Mouse (Mus musculus) lung, adult 18-20 months (tissue): Measurements from ENCODE around the gene Rnf217.

ENCODE experiments used
- DNase-seq, 2 experiments: peaks; one replicate each; pipeline ENCODE4 v3.0.0; 2022; ENCODE audit warnings: mixed read lengths in 2 of 2

The Rnf217 gene

DNA sequence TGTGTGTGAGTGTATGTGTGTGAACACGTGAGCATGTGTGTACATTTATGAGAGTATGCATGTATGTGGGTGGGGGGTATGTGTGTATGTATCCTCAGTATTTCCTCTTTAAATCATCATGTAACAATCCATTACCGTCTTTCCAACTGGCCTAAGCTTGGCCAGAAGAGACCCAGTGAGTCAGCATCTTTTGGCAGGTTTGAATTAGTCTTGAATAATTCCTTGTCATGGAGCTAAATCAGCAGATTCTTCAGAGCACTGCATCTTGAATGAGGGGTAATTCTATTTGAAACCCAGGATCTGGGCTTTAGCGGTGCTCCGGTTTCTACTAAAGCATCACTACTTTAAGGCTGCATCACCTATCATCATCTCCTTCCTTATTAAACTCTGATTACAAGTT is 55.7 kb downstream of the Rnf217 start:
- DNase-seq, result no peak

DNA sequence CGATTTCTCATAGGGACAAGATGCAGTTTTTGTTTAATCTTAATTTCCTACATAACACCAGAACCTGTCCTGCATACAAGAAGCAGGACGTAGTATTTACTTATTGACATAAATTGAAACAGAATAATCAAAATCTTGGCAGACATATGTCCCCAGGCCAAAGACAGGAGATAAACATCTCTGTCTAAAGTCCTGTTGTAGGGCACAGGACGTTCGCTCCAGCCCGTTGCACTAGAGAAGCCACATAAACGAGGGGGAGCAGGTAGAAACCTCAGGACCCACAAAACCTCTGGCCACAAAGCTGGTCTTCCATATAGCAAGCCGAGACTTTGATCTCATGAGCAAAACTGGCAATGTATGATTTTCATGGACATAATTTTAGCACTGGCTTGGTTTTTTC is 57.1 kb downstream of the Rnf217 start:
- no peak for DNase-seq

DNA sequence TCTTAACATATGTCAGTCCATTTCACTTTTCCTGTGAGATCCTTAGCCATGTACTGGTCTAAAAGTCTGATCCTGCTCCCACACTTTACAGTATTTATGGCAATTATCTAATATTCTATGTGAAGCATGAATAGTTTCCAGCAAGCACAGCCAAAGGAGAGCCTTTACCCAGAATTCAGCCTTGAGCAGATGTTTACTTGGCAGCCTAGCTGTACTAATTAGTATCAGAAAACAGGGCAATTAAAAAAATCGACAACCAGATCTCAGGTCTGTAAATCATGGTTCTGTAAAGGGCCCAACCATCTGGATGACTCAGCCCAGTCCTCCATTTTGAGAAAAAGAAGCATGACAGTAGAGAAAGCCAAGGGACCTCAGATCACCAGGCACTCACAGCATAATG is 57.6 kb downstream of the Rnf217 start:
- DNase-seq, result no peak

DNA sequence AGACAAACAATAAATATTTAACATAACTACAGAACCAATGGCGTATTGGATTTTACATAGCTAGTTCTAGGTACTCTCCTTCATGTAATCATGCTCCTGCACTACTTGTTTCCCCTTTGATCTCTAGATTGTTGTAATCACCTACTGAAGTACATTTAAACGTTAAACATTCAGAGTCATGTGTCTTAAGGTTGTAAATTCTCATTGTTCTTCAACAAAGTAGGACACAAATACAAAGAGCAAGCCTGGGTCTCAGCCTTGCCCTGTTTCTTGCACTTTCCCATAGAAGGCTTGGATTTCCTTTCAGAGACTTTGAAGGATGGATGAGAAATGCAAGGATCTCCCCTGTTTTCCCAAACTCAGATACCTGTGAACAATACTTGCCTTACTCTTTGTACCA is 61.8 kb downstream of the Rnf217 start:
- DNase-seq, result no peak

DNA sequence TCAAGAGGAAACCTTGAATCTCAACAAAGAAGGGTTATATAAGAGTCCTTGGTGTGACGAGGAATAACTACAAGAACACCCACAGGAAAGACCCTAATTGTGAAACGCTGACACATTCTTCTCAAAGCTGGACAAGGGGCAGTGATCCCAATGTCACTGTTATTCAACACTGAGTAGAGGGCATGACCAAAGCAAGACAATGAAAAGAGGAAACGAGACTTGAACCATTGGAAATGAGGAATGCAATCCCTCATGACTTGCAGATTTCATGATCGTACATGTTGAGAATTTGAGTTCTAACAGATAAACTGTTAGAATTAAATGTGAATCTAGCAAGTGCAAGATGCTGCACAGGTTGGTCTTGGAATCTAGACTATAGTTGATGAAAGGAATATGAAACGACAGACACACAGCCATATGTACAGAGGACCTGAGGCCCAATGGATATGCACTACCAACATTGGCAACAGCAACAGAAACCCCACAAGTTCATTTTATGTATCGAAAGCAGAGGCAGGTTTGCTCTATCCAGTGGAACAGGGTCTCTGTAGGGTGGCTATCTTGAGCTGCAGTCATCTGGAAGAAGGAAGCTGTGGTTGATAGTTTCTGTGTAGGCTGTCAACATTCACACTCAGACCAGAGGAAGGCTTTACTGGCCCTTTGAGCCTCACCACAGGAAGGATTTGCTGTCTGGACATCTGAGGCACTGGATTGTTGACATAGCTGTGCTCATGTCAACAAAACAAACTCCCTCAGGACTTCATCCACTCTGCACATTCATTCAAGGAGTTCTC is 64.6 kb downstream of the Rnf217 start:
- no peak for DNase-seq

DNA sequence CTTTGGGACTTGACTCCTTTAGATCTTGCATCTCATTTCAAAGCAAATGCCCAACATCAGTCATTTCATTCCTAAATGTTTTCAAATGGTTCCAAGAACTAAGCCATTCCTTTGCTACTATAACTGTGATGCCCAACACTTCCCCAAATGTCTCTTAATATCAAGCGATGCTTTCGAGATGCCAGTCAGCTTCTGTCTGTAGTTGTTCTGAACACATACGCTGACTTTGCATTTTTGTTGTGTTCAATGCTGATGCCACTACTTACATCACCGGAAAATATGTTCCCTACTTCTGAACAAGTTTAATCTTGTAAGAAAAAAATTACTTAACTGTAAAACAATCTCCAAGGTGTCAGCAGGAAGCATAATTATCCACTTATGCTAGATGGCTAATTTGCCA is 68.5 kb downstream of the Rnf217 start:
- no peak for DNase-seq

DNA sequence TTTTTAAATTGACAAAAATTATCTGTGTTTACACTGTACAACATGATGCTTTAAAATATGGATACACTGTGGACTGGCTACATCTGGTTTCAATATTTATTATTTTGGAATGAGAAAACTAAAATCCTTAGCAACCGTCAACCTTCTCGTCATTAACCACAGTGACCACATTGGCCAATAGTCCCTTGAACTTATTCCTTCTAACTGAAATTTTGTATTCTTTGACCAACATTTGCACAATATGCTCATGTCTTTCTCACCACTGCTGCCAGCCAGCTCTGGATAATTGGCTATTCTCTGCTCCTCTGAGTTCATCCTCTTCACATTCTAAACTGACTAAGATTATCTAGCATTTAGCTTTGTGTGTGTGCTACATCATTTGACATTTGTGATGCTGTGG is 69.6 kb downstream of the Rnf217 start:
- DNase-seq, result no peak

DNA sequence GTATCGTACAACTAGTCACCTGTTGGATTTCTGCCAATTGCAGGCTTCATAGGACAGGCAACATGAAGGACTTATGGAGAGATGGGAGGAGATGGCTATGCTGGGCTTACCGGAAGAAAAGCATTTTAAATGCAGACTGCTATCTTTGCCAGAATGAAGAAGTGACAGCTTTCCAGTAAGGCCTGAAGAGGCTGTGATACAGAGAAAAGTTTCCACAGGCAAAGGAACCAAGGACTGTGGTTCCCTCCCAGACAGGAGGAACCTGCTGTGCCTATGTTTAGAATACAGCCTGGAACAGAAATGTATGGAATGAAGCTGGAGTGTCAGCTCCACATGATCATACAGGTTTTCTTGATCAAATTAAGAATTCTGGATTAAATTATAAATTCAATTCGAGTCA is 70.3 kb downstream of the Rnf217 start:
- DNase-seq, result no peak

DNA sequence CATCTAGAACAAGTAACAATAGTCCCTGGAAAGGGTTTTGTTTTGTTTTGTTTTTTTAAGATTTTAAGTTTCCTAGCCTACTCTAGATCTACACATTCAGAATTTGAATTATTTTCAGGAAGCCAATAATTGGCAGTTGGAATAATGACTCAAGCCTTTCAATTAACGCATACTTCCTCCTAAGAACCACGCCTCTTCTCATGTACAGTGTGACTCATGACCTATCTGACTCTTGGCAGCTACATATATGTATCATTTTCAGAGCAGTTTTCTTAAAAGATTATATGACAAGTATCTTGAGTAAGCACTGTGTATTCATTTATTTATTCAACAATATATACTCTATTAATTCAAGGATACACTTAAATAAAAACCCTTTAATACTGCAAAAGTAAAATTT is 70.7 kb downstream of the Rnf217 start:
- DNase-seq, result no peak

DNA sequence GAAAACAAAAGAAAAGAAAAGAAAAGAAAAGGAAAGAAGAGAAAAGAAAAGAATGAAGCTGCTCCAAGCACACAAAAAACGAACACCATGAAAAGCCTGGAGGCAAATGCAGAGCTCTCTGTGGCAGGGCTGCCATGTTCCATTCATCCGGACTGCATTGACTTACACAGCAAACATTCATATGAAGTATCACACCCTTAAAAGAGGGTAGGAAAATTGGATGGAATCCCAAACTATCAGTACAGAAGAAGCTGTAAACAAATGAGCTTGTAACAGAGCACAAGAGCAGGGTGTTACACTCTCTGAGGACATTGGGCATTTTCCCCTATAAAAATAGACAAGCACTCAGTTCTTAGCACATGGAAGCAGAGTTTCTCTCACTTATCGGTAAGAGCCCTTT is 71.8 kb downstream of the Rnf217 start:
- DNase-seq, result no peak

DNA sequence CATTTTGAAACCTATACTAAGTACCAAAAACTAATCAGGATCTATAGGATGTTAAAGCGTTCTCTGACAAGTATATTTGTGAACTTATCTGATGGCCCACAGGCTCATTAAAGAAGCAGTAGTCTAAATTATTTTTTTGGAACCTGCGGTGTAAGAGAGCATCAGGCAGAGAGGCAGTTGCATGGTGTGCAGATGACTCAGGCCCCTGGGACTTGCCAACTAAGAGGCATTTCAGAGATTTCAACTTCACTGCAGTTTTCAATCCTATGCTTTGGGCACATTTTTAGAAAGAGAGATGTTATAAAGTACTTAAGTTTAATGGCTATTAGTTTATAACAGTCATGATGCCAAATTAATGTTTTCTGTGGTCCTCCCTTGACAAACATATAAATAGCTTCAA is 73.9 kb downstream of the Rnf217 start:
- DNase-seq, result no peak

DNA sequence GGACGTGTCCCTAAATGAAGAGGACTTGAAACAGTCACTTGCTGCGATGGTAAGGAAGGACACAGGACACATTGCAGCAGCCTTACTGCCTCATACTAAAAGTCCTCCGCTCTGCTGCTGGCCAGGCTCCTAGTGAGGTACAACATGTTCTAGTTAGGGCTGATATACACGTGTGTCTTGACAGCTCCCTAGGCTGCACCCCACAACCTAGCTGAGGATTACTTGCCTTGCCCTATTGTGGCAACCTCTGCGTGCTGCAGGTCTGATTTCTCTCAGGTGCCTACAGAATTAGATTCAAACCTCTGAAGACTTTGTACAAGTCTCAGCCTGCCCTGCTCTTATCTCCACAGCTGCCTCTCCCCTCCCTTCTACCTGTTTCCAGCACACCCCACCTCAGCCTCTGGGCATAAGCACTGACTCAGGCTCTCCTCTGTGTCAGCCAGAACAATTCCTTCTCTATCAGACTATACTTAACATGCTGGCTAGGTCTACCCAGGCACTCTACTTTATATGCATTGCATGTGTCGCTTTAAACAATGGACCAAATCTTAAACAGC is 75.6 kb downstream of the Rnf217 start:
- no peak for DNase-seq

DNA sequence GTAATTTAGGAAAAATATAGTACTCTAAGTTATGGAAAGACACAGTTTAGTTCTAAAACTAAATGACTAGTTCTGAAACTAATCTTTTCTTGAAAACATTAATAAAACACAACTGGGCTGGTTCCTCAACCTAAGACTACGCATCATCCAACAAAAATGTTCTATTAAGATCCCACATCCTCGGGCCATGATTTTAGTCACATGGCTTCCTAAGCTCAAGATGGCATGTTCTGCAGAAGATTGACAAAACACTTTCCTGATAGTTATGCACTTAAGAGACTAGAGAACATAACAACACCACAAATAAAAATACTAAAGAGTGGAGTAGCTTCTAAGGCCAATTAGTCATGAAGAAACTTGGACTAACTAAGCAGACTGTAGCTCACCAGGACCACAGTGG is 76.2 kb downstream of the Rnf217 start:
- no peak for DNase-seq

DNA sequence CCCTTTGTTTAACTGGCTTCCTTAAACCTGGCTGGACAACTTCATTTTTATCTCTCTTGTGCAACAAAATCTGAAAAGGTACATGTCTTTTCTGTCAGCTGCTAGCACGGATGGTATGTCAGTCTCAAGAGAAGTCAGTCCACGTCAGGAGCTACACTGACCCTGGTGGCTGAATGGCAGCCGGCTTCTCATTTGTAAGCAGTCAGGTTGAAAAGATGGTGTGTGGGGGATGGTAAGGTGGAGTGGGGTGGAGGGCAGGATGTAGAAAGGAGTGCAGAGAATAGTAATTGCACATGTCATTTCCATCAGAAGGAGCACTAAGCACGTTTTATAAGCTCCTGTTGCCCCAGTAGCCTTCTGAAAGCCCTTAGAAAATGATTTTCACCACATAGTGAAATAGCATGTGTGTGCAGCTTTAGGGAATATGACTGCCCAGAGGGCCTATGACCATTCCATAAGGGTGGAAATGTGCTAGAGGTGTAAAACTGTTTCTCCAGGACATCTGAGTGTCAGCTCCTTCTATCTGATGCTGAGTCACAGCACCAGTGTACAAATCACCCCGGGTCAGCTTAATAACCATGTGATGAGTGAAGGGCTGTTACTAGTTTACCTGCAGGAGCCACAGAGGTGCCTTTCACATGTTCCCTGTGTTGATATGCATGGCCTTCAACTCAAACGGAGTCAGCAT is 80.5 kb downstream of the Rnf217 start:
- no peak for DNase-seq

DNA sequence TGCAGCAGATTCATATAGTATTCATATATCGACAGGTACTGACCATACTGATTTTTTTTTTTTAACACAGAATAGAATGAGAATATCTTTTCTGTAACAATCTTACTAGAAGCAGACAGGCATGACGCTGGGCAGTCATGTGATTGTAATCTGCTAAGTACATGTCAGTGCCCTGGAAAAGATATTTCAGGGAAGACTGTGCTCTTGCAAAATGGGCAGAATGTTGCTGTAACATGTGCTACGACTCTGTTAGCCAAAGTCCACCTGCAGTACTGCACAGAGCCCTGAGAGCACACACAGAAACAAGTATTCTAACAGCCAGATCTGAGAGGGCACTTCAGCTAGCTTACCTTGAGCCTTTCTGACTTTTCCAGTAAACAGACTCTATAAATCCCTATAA is 83.3 kb downstream of the Rnf217 start:
- DNase-seq, result no peak

DNA sequence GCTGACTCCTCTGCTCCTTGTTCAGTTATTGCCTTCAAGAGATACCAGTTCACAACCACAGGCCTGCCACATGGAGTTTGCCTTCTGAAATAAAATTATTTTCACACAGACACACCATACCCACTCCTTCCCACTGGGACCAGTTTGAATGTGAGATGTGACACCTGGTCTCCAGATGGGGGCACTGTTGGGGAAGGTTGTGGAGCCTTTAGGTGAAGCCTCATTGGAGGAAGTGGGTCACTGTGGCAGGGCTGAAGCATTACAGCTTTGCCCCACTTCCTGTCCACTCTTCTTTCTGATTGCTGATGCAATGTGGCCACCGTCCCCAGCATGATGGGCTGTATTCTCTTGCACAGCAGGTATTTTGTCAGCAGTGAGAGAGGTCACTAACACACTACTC is 89.6 kb downstream of the Rnf217 start:
- DNase-seq, result peak; percentile 41 to 63

DNA sequence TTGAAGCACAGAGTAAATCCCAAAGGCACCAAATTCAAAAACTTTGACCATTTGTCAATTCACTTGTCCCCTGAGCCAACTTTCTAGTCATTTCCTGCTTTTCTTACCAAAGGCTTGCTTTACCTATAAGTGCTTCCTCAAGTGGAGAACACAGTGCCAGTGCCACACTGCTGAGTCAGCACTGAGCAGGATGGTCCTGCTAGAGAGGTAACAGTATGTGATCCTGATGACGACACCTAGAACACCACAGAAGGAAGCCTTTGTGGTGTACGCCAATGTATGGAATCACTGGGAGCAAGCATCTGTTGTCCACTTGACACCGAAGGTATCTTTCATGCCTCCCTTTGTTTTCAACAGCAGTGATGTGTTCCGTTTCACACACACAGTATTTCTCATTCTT is 90.8 kb downstream of the Rnf217 start:
- no peak for DNase-seq

DNA sequence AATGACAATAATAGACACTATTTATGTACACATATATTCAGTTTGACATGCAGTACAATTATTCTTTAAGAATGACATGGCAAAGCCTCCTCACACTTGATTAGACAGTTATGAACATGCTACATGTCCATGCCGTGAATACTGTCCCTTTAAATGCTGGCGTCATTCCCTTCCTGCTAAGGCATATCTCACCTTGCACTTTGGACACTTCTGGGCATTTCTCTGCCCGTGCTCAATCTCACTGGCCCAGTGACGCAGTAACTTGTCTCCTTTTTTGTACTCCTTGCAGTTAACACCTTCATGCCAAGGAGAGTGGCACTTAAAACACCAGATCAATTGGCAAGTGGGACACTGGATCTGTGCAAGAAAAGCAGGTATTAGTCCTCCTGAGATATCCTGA is 91.8 kb downstream of the Rnf217 start:
- no peak for DNase-seq

DNA sequence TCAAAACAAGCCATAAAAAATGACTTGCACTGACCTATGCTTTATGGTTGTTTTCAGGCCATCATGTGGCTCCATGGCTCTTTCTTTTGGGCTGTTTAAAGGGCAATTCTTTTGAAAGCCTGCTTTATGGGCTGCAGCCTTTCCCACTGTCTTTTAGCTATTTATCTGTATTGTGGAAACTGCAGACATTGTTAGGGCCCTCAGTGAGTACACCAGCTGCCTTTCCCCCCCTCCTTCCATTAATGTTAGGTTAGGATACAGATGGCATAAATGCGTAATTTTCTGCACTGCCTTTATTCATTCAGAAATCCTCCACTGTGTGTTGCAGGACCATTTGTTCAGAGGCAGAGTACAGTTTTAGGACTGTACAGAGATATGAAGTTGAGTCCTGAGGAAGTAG is 93.1 kb downstream of the Rnf217 start:
- no peak for DNase-seq

DNA sequence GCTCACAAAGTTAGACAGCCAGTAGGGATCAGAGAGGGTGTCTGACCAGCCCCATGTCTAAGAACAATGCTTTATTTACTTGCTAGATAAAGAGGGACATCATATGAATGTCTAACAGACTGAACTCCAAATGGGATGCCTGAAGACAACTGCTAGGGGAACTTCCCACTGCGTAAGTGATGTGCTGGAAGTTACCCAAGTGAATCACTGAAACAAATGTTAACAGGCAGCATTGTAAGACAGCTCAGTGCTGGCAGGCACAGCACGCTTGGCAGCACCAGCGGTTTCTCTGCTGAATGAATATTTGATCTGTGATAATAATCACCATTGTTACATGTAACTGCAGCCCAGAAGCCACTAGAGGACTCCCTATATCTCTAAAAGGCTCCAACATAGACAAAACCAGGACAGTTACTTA is 104.8 kb downstream of the Rnf217 start:
- peak; percentile 9 to 51 for DNase-seq

DNA sequence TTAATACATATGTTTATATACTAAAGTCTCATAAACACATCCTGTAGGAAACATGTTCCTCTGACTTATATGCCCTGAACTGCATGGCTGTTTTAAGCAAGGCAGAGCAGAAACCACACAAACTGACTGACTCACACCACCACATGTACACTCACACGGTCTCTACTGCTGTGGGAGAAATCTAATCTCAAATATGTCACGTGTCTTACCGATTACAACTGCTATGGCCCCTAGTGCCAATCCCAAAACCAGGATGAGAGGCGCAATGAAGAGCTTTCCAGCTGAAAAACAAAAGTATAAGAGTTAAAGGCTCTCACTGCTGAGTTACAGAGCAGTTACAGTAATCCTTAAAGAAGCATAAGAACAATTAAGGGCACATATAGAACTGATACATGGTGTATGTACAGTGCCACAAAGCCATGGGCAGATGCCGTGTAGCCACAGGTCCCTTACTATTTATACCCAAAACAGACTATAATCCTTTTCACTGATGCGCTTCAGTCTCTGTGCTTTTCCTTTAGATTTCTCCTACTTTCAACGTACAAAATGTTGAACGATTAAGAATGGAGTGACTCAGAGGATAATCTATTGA is 105.3 kb downstream of the Rnf217 start:
- DNase-seq, result no peak

DNA sequence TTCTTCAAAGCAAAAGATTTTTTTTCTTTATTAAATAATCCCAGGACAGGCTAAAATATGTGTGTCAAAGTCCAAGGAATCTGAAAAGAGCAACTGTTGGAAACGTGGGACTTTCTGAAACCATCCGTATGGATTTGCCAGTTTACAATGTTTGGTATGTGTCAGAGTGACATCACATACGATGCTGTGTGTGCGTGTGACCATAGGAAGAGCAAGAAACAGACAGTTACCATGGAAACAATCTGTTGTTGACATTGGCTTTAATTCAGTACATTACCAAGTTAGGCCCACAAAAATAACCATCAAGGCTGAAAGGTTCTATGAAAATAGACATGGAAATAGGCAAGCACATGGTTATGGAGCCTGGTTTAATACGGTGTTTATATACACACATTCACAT is 107.3 kb downstream of the Rnf217 start:
- DNase-seq, result no peak

DNA sequence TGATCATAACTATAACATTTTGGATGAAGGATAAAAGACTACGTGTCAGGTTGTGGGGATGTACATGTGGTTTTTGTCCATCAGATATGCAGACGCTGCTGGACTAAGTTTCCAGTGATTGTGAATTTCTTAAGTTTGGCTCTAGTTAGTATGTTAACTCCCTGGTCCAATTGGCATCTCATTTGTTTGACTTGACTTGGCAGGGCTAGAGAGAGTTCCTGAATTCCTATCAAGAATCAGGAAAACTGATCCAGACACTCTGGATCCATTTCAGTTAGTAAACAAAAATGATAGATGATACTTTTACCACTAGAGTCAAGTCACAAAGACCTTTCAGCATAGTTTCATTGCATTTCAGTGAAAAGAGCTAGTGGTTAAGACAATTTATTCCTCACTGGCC is 112.1 kb downstream of the Rnf217 start:
- DNase-seq, result no peak

DNA sequence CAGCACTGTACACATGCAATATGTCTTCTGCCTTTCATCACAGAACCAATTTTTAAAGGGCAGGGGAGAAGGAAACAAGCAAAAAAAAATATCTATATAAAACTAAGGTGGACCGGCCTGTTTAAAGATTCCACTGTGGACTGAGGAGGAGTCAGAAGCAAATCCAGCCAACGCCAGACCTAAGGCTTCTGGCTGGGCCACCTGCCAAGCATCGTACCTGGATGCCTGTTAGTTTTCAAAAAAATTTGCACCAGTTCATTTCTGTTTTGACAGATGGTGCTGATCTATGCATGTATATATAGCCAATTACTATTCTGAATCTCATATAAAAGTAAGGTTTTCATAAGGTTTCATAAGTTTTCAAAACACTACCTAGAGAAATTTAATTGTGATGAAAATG is 113.2 kb downstream of the Rnf217 start:
- DNase-seq, result no peak
